Mouse (Mus musculus): Measurements from ENCODE around the gene Cyp26b1.

DNA sequence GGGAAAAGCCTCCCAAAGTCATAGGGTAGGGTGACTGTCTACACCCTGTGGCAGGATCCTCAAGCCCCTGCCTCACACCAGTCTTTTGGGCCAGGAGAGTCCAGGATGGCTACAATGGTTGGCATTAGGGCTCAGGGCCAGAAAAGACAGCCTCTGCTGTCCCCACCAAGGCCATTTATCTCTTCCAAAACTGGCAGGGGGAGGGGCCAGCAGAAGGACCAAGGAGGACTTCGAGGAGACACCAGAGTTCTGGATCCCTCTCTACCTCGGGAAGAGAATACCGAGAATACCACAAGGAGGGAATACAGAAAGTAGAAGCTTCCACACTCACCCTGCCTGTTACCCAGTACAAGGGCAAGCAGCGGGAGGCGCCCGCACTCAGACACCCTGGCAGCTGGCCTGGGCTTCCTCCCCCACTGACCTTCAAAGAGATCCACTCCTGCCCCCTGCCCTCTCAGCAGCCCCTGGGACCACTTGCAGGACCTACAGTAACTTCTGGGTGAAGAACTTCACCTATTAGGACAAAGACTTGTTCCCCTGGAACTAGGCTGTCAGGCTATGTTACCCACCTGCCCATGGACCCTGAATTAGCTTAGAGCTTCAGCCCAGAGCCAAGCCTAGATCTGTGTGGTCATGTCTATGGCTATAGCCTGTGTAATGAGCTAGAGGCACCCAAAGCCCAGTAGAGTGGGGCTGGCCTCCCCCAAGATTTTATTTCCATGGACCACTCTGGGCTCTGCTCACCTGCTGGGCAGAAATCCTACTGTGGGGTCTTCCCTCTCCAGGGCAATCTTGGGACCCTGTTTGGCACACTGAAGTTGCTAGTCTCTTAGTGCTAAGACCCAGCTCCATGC lies 12.5 kb downstream of the Cyp26b1 start:
- TF ChIP-seq CTCF (IDR thresholded peaks at IDR 0.05; ENCODE audit: borderline replicate concordance, control insufficient read depth, extremely low read depth, insufficient read depth, low read length, poor library complexity) (no peak), POLR2A (IDR thresholded peaks at IDR 0.05; ENCODE audit: control insufficient read depth, extremely low read depth, insufficient read depth, low read length, poor library complexity) (no peak)

All from thymus, adult 2 months (tissue).